Comparison of ENCODE assay signal across 9 mouse cellular contexts in genomic region chr9:62123496-62123895, GRCm38 (mm10). TPM values are rescaled to one million over a fixed set of nuclear protein-coding genes. Genes with fewer than 3 reads are reported as not detected.
DNase-seq lines count a peak whose midpoint lies in the region; ATAC-seq and TF ChIP-seq lines count a peak whose summit lies in the region.
"Had no signal": no experiment of that assay in that cellular context is flagged by ENCODE, and none has a peak within 500 bp of the region (broad histone marks: within the 10 kb centered on the region; RNA-seq: fewer than 3 reads in every experiment).

No protein-coding gene starts in this region.

- no peak overlapping the region for H3K27ac ChIP-seq in spleen, adult 2 months (ENCODE audit: insufficient read depth, low read length)
- H3K27ac ChIP-seq in limb, embryonic 14.5 days (replicated peaks; ENCODE audit: low read depth, low read length) = no peak overlapping the region
- peak overlapping the region; percentile 77; the same call in 1 of the 2 replicates for H3K27ac ChIP-seq in stomach, postnatal 0 days (replicated peaks)

- DNase-seq in spleen, adult 2 months (ENCODE audit: low read depth in 1 of 2, low spot score in 2 of 2) = no peak
- DNase-seq in spleen, postnatal 10 days (ENCODE audit: low spot score in 2 of 2) = no peak
- no peak for DNase-seq in limb, embryonic 14.5 days (ENCODE audit: low spot score)
- DNase-seq in stomach, postnatal 0 days (ENCODE audit: low spot score) = no peak
- DNase-seq in thymus, postnatal 4 days = no peak
- no peak for DNase-seq in gastrocnemius, postnatal 14 days
- DNase-seq: cerebellum, adult 8-10 months had no signal

- peak overlapping the region; percentile 57 for H3K9ac ChIP-seq in limb, embryonic 14.5 days (ENCODE audit: low read depth, low read length, severe bottlenecking)
- peak overlapping the region; percentile 61; the same call in 1 of the 2 replicates for H3K9ac ChIP-seq in stomach, postnatal 0 days (ENCODE audit: low read length)

- peaks cover 27% of the 10 kb centered on the region for H3K27me3 ChIP-seq in erythroblast, embryonic 14.5 days (ENCODE audit: control insufficient read depth)
- no peaks in the 10 kb centered on the region for H3K27me3 ChIP-seq in spleen, adult 2 months (ENCODE audit: control insufficient read depth, insufficient read depth, low read length)
- H3K27me3 ChIP-seq in limb, embryonic 14.5 days (ENCODE audit: control insufficient read depth, insufficient read depth, low read length) = no peaks in the 10 kb centered on the region
- no peaks in the 10 kb centered on the region for H3K27me3 ChIP-seq in stomach, postnatal 0 days (ENCODE audit: control insufficient read depth, insufficient read depth, low read length)

- no peak for TF ChIP-seq EP300 in stomach, postnatal 0 days (optimal IDR thresholded peaks at IDR 0.05)

- H3K4me2 ChIP-seq in limb, embryonic 14.5 days (replicated peaks; ENCODE audit: low read depth, low read length, severe bottlenecking) = peak overlapping the region; percentile 49
- peak overlapping the region; percentile 57 for H3K4me2 ChIP-seq in stomach, postnatal 0 days (replicated peaks; ENCODE audit: low read depth)

- no peaks in the 10 kb centered on the region for H3K9me3 ChIP-seq in erythroblast, embryonic 14.5 days (ENCODE audit: control insufficient read depth, low read length)
- no peaks in the 10 kb centered on the region for H3K9me3 ChIP-seq in limb, embryonic 14.5 days (ENCODE audit: control insufficient read depth, low read length)
- no peaks in the 10 kb centered on the region for H3K9me3 ChIP-seq in stomach, postnatal 0 days (ENCODE audit: control insufficient read depth, low read length)

- ATAC-seq in erythroblast, adult 5-6 weeks (replicated peaks; ENCODE audit: low FRiP score, poor library complexity, severe bottlenecking) = no peak
- ATAC-seq in limb, embryonic 14.5 days (ENCODE audit: low FRiP score, low read depth) = no peak
- no peak for ATAC-seq in stomach, postnatal 0 days (ENCODE audit: low FRiP score, low TSS enrichment)

- H3K4me1 ChIP-seq in erythroblast, embryonic 14.5 days (ENCODE audit: control insufficient read depth) = peaks cover 27% of the 10 kb centered on the region
- no peaks in the 10 kb centered on the region; the same call in none of the 2 replicates for H3K4me1 ChIP-seq in spleen, adult 2 months (ENCODE audit: control insufficient read depth, insufficient read depth, insufficient read length)
- peaks cover 9% of the 10 kb centered on the region for H3K4me1 ChIP-seq in limb, embryonic 14.5 days (ENCODE audit: control insufficient read depth, insufficient read depth, low read length)
- no peaks in the 10 kb centered on the region for H3K4me1 ChIP-seq in stomach, postnatal 0 days (replicated peaks; ENCODE audit: control insufficient read depth, insufficient read depth)

- no peaks in the 10 kb centered on the region for H3K36me3 ChIP-seq in erythroblast, embryonic 14.5 days (ENCODE audit: control insufficient read depth)
- no peaks in the 10 kb centered on the region for H3K36me3 ChIP-seq in spleen, adult 2 months (ENCODE audit: control insufficient read depth, insufficient read depth, low read length)
- no peaks in the 10 kb centered on the region for H3K36me3 ChIP-seq in limb, embryonic 14.5 days (ENCODE audit: control insufficient read depth, insufficient read depth, low read length)
- H3K36me3 ChIP-seq in stomach, postnatal 0 days (ENCODE audit: control insufficient read depth, insufficient read depth, low read length) = no peaks in the 10 kb centered on the region

- peak overlapping the region; percentile 82 for H3K4me3 ChIP-seq in erythroblast, embryonic 14.5 days (replicated peaks)
- H3K4me3 ChIP-seq in spleen, adult 2 months (ENCODE audit: extremely low read depth, insufficient read depth, insufficient read length) = peak overlapping the region; percentile 66; the same call in 1 of the 2 replicates
- peak overlapping the region; percentile 90 for H3K4me3 ChIP-seq in limb, embryonic 14.5 days (replicated peaks; ENCODE audit: low read length)
- peak overlapping the region; percentile 68 for H3K4me3 ChIP-seq in stomach, postnatal 0 days (ENCODE audit: low read depth, low read length)

- intact Hi-C loops in gastrocnemius, postnatal 14 days (cut with DNase I; ENCODE audit: low total_unique reads) = loop anchor here (10.0 kb wide), 2 partner anchors 79 to 121 kb away; no protein-coding TSS in a partner anchor

- 88% methylated on average over 3 of the region's 3 CpGs for WGBS in spleen, adult 2 months
- WGBS in limb, embryonic 14.5 days = 53% methylated on average over 3 of the region's 3 CpGs
- 48% methylated on average over 3 of the region's 3 CpGs for WGBS in stomach, postnatal 0 days

- no peak for TF ChIP-seq CTCF in spleen, adult 2 months (IDR thresholded peaks at IDR 0.05; ENCODE audit: extremely low read depth, insufficient read depth, insufficient read length, insufficient replicate concordance)
- no peak for TF ChIP-seq CTCF in stomach, postnatal 0 days (IDR thresholded peaks at IDR 0.05; ENCODE audit: low read depth)

- TF ChIP-seq POLR2A in spleen, adult 2 months (IDR thresholded peaks at IDR 0.05; ENCODE audit: low read depth, low read length) = no peak
- no peak for TF ChIP-seq POLR2A in limb, embryonic 14.5 days (IDR thresholded peaks at IDR 0.05; ENCODE audit: borderline replicate concordance, extremely low read depth, insufficient read depth, insufficient read length)

RNA-seq across cellular contexts. Expression of gene Glce, which starts 1.0 kb away (rescaled TPM):
- polyA plus RNA-seq in erythroblast, embryonic 14.5 days (2012) = 0.01 TPM in 1 of 2 replicates, not detected in the other
- 0.38 and 7.1 TPM in 2 replicates for total RNA-seq in erythroblast, adult 5-6 weeks (2015; ENCODE audit: low replicate concordance)
- 2.2 and 4.3 TPM in 2 replicates for total RNA-seq in erythroblast, adult 5-6 weeks (2017; ENCODE audit: low replicate concordance)
- 1.1 and 1.4 TPM in 2 replicates for polyA plus RNA-seq in spleen, adult 2 months (2012; rRNA removed)
- polyA plus RNA-seq in limb, embryonic 14.5 days (2012; rRNA removed) = 16.5 and 17.9 TPM in 2 replicates
- 31.9 and 36.9 TPM in 2 replicates for polyA plus RNA-seq in limb, embryonic 14.5 days (2014; fragmentation: Nextera tagmentation; extraction: Ambion mirVana)
- polyA plus RNA-seq in stomach, postnatal 0 days (2015; fragmentation: Nextera tagmentation; extraction: Ambion mirVana) = 10.8 and 11.2 TPM in 2 replicates
- 10 to 100 TPM; 12.8 to 13.2 TPM for total RNA-seq in gastrocnemius, postnatal 14 days (2021)
